Mouse (Mus musculus): Measurements from ENCODE around the gene Katnal1. TPM values are rescaled to one million over a fixed set of nuclear protein-coding genes. Genes with fewer than 3 reads are reported as not detected.

The Katnal1 gene
- 32.0 and 39.8 TPM in 2 replicates for polyA plus RNA-seq (2015; fragmentation: Nextera tagmentation; extraction: Ambion mirVana)

DNA sequence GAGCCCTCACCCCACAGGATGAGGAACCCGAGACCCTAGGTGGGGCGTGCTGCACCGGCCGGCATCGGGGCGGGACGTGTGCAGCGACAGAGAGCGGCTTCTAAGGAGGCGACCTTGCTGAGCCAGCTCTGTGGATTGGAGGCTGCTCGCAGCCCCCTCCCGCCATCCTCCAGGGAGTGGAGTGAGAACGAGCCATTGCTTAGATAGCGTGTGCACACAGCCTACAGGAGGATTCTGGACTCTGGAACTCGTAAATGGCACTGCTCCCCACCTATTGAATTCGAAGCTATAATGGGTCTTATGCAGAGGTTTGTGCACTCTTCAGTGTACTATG lies at the start of gene Katnal1:
Gene Katnal1, minus strand, starts transcription at position 205 of the 334 bp plus-strand sequence.
- Histone ChIP-seq H3K36me3 (peaks cover 15% of the 10 kb centered on the region), H3K9me3 (no peaks in the 10 kb centered on the region), H3K4me3 (peak within 1 kb of the TSS; percentile 71), H3K9ac (peak within 1 kb of the TSS; percentile 86), H3K27ac (replicated peaks) (peak within 1 kb of the TSS; percentile 98), H3K27me3 (no peaks in the 10 kb centered on the region), H3K4me1 (replicated peaks) (peaks cover 24% of the 10 kb centered on the region), H3K4me2 (peak within 1 kb of the TSS; percentile 67)
- WGBS: 2% methylated on average over 16 of the region's 16 CpGs
- no peak; the same call in 1 of the 2 replicates for ATAC-seq (ENCODE audit: low read depth)

- 74% methylated on average over 18 of the region's 18 CpGs for WGBS
- H3K4me2 ChIP-seq: no peak overlapping the region
- H3K4me1 ChIP-seq (replicated peaks): peaks cover 10% of the 10 kb centered on the region
- peaks cover under 1% of the 10 kb centered on the region; the same call in 1 of the 2 replicates for H3K9me3 ChIP-seq
- ATAC-seq (ENCODE audit: low read depth): no peak
- 0 out of 2 replicates have a peak overlapping the region, but pooled peaks have one; percentile 56 for H3K27ac ChIP-seq (replicated peaks)
- no peaks in the 10 kb centered on the region for H3K27me3 ChIP-seq
- no peak overlapping the region for H3K4me3 ChIP-seq
- H3K9ac ChIP-seq: no peak overlapping the region
- 0 out of 2 replicates have a peak, but pooled peaks cover under 1% of the 10 kb centered on the region for H3K36me3 ChIP-seq
Observed at GRCm38 (mm10) chr5:148978458-148979165, 49.5 kb upstream of the Katnal1 start.

DNA sequence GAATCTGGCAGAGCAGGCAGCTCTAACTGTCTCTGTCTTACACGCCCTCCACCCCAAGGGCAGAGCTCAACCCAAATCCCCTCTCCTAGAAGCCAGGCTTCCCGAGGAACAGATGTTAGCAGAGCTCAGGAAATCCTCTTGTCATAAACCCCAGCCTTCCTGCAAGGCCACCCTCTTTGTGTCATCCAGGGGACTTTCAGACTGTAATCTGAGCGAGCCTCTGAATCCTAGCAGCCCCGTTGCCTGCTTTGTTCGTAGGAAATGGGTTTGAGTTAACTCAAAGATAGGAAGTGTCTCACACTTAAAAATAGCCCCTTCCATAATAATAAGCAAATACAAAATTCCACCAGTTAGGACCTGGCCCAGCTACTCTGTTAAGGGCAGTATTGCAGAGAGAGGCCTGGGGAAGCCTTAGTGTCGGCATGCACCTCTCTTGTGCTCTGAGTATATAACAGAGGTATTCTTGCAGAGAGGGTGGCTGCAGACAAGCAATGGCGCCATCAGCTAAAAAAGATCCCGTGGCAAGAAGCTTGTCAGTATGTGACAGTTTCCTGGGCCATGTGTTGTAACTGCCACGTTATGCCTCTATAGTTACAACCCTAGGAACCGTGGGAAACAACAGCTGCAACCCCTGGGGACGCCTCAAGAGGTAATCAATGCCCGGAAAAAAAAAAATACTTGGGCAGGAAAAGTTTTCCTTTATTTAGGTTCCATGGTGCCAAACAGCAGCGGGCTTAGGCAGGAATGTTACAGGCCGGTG lies 48.8 kb upstream of the Katnal1 start:
- Histone ChIP-seq H3K4me1 (replicated peaks) (peaks cover 16% of the 10 kb centered on the region), H3K4me3 (no peak overlapping the region), H3K9ac (no peak overlapping the region), H3K9me3 (no peaks in the 10 kb centered on the region), H3K27me3 (no peaks in the 10 kb centered on the region), H3K36me3 (no peaks in the 10 kb centered on the region), H3K27ac (replicated peaks) (peak overlapping the region; percentile 56; the same call in 1 of the 2 replicates), H3K4me2 (no peak overlapping the region)
- no peak for ATAC-seq (ENCODE audit: low read depth)
- WGBS: 25% methylated on average over 14 of the region's 14 CpGs

DNA sequence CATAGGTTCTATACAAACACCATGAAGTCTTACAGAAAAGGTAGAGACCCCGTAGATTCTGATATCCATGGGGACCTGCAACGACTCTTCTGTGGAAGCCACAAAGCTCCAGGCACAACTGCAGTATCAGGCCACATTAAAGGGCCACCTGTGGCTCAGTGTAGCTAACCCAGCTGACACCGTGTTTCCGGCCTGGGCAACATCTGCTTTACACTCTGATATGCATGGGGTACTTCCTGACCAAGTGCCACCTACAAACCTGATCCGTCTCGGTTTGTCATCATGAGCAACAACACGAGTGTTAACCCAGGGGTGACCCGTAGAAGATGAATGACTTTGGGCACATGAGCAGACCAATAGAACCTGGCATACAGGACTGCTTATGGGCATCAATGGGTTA lies 47.8 kb upstream of the Katnal1 start:
- no peak overlapping the region for H3K27ac ChIP-seq (replicated peaks)
- no peaks in the 10 kb centered on the region for H3K36me3 ChIP-seq
- ATAC-seq (ENCODE audit: low read depth): no peak
- no peaks in the 10 kb centered on the region for H3K27me3 ChIP-seq
- WGBS: 81% methylated on average over 8 of the region's 8 CpGs
- no peak overlapping the region for H3K4me2 ChIP-seq
- no peak overlapping the region for H3K9ac ChIP-seq
- H3K4me3 ChIP-seq: no peak overlapping the region
- H3K4me1 ChIP-seq (replicated peaks): peaks cover 16% of the 10 kb centered on the region
- no peaks in the 10 kb centered on the region for H3K9me3 ChIP-seq

DNA sequence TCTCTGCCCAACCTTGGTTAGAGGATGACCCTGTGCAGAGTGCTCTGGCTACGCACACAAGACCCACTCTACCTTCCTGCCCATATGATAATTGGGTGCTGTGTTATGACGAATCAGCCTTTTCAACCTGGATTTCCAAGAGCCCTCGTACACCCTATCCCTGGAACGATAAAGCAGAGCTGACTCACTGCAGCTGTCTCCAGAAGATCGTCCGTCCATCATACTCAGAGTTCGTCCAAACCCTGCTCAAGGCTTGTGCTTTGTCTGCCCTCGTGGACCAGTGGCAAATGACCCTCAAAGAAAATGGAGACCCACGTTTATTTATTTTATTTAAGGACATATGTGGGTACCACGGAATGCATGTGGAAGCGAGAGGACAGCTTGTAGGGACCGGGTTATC lies 45.9 kb upstream of the Katnal1 start:
- Histone ChIP-seq H3K4me2 (no peak overlapping the region), H3K36me3 (no peaks in the 10 kb centered on the region), H3K27me3 (no peaks in the 10 kb centered on the region), H3K9ac (no peak overlapping the region), H3K4me1 (replicated peaks) (peaks cover 16% of the 10 kb centered on the region), H3K4me3 (no peak overlapping the region), H3K27ac (replicated peaks) (no peak overlapping the region), H3K9me3 (no peaks in the 10 kb centered on the region)
- no peak for ATAC-seq (ENCODE audit: low read depth)
- 93% methylated on average over 12 of the region's 12 CpGs for WGBS

DNA sequence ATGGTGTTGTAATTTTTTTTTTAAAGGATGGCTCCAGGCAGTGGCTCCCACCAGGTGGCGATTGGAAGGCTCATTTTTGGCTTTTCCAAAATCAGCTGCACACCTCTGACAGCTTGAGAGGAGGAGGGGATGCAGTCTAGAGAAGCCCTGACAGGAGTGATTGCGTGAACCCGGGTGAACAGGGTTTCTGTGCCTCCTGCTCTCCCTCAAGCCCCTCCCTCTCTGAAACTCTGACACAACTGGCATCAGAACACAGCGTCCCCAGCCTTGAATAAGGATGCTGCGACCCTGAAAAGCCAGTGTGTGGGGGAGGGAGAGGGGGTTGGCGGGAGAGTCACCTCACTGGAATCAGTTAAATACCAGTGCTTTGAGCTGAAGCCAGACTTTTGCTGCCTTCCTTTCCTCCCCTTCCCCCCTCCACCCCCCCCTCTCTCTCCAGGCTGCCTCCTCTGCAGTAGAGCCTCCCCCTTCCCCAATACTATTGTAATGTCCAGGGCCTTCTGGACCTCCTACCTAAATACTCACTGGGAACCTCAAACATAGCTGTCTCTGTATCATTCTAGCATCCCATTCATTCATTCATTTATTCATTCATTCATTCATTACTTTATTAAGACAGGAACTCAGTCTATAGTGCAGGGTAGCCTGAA lies 44.0 kb upstream of the Katnal1 start:
- Histone ChIP-seq H3K4me3 (no peak overlapping the region), H3K36me3 (no peaks in the 10 kb centered on the region), H3K9ac (0 out of 2 replicates have a peak overlapping the region, but pooled peaks have one; percentile 22), H3K27me3 (no peaks in the 10 kb centered on the region), H3K27ac (replicated peaks) (no peak overlapping the region), H3K4me1 (replicated peaks) (peaks cover 22% of the 10 kb centered on the region), H3K9me3 (no peaks in the 10 kb centered on the region), H3K4me2 (no peak overlapping the region)
- ATAC-seq (ENCODE audit: low read depth): peak; percentile 40; the same call in 1 of the 2 replicates
- WGBS: 8% methylated on average over 6 of the region's 6 CpGs

GRCm38 (mm10) chr5:148972167-148972566 lies 43.0 kb upstream of the Katnal1 start:
- no peak for ATAC-seq (ENCODE audit: low read depth)
- H3K4me1 ChIP-seq (replicated peaks): peaks cover 16% of the 10 kb centered on the region
- no peak overlapping the region for H3K27ac ChIP-seq (replicated peaks)
- H3K36me3 ChIP-seq: no peaks in the 10 kb centered on the region
- H3K27me3 ChIP-seq: no peaks in the 10 kb centered on the region
- H3K4me3 ChIP-seq: no peak overlapping the region
- no peak overlapping the region for H3K4me2 ChIP-seq
- 92% methylated on average over 8 of the region's 8 CpGs for WGBS
- no peaks in the 10 kb centered on the region for H3K9me3 ChIP-seq
- no peak overlapping the region for H3K9ac ChIP-seq

GRCm38 (mm10) chr5:148969648-148970047 lies 40.5 kb upstream of the Katnal1 start:
- Histone ChIP-seq H3K36me3 (no peaks in the 10 kb centered on the region), H3K9me3 (no peaks in the 10 kb centered on the region), H3K9ac (no peak overlapping the region), H3K27ac (replicated peaks) (no peak overlapping the region), H3K4me3 (no peak overlapping the region), H3K4me1 (replicated peaks) (peaks cover 41% of the 10 kb centered on the region), H3K4me2 (no peak overlapping the region), H3K27me3 (no peaks in the 10 kb centered on the region)
- no peak for ATAC-seq (ENCODE audit: low read depth)
- 67% methylated on average over 9 of the region's 9 CpGs for WGBS

- H3K4me1 ChIP-seq (replicated peaks): peaks cover 44% of the 10 kb centered on the region
- no peak overlapping the region for H3K27ac ChIP-seq (replicated peaks)
- H3K9me3 ChIP-seq: no peaks in the 10 kb centered on the region
- ATAC-seq (ENCODE audit: low read depth): no peak
- H3K4me2 ChIP-seq: no peak overlapping the region
- H3K4me3 ChIP-seq: no peak overlapping the region
- H3K36me3 ChIP-seq: no peaks in the 10 kb centered on the region
- no peaks in the 10 kb centered on the region for H3K27me3 ChIP-seq
- WGBS: 64% methylated on average over 7 of the region's 7 CpGs
- no peak overlapping the region for H3K9ac ChIP-seq
Observed at GRCm38 (mm10) chr5:148968958-148969576, 39.9 kb upstream of the Katnal1 start.

- H3K27ac ChIP-seq (replicated peaks): no peak overlapping the region
- H3K4me3 ChIP-seq: no peak overlapping the region
- H3K9me3 ChIP-seq: no peaks in the 10 kb centered on the region
- no peak for ATAC-seq (ENCODE audit: low read depth)
- H3K36me3 ChIP-seq: no peaks in the 10 kb centered on the region
- H3K4me1 ChIP-seq (replicated peaks): peaks cover 40% of the 10 kb centered on the region
- H3K27me3 ChIP-seq: no peaks in the 10 kb centered on the region
- 74% methylated on average over 5 of the region's 5 CpGs for WGBS
- no peak overlapping the region for H3K9ac ChIP-seq
- no peak overlapping the region for H3K4me2 ChIP-seq
Observed at GRCm38 (mm10) chr5:148968179-148968578, 39.1 kb upstream of the Katnal1 start.

GRCm38 (mm10) chr5:148966395-148966794 lies 37.3 kb upstream of the Katnal1 start:
- 68% methylated on average over 6 of the region's 6 CpGs for WGBS
- Histone ChIP-seq H3K9ac (no peak overlapping the region), H3K27ac (replicated peaks) (peak overlapping the region; percentile 66)

More at GRCm38 (mm10) chr5:148966395-148966794, 37.3 kb upstream of the Katnal1 start:
- Histone ChIP-seq H3K36me3 (no peaks in the 10 kb centered on the region), H3K27me3 (no peaks in the 10 kb centered on the region), H3K4me1 (replicated peaks) (peaks cover 38% of the 10 kb centered on the region), H3K4me3 (no peak overlapping the region), H3K9me3 (no peaks in the 10 kb centered on the region), H3K4me2 (no peak overlapping the region)
- peak; percentile 9; the same call in 1 of the 2 replicates for ATAC-seq (ENCODE audit: low read depth)

Measured in neural tube, embryonic 13.5 days (tissue).